Mouse (Mus musculus) layer of hippocampus, adult 8-10 months (tissue): ENCODE data around the gene Rnase10. TPM values are rescaled to one million over a fixed set of nuclear protein-coding genes. Genes with fewer than 3 reads are reported as not detected.

ENCODE experiments used
- total RNA-seq, 4 experiments: library from RNA; stranded (reverse); gene quantifications; 2 replicates each; pipeline ENCODE4 v1.2.4; 2022

The Rnase10 gene
- total RNA-seq, 4 experiments from 2014 or later: 0.20 TPM; not detected in 3

Other genes starting within 250 kb of the Rnase10 start
- gene Ttc5, start 222.2 kb upstream of the Rnase10 start, total RNA-seq: 10 to 100 TPM; 62.3 to 73.2 (median 64.0) TPM
- under 1 TPM in 1 of 4 experiments, not detected in 3; 0.55 TPM for gene Ccnb1ip1, start 200.0 kb upstream of the Rnase10 start, total RNA-seq
- gene Parp2, start 199.9 kb upstream of the Rnase10 start, total RNA-seq: 10 to 100 TPM; 27.2 to 29.0 (median 28.7) TPM
- gene Tep1, start 137.2 kb upstream of the Rnase10 start, total RNA-seq: 1 to 10 TPM; 5.1 to 8.0 (median 7.4) TPM
- 1 to 10 TPM; 5.1 to 6.4 (median 5.8) TPM for gene Klhl33, start 110.2 kb upstream of the Rnase10 start, total RNA-seq
- gene Osgep, start 82.9 kb upstream of the Rnase10 start, total RNA-seq: 10 to 100 TPM; 30.4 to 37.1 (median 34.9) TPM
- gene Apex1, start 82.8 kb upstream of the Rnase10 start, total RNA-seq: 10 to 100 TPM; 61.2 to 67.5 (median 64.1) TPM
- 100 to 1,000 TPM in 1 of 4 experiments, 10 to 100 TPM in 3; 87.5 to 104 (median 94.3) TPM for gene Pip4p1, start 76.9 kb upstream of the Rnase10 start, total RNA-seq
- gene Pnp, start 76.7 kb upstream of the Rnase10 start, total RNA-seq: 10 to 100 TPM; 14.9 to 21.4 (median 18.2) TPM
- gene Gm49342, start 63.2 kb upstream of the Rnase10 start, total RNA-seq: 10 to 100 TPM in 3 of 4 experiments, 1 to 10 TPM in 1; 8.5 to 15.5 (median 10.8) TPM
- 1 to 10 TPM; 1.3 to 2.0 (median 1.5) TPM for gene Pnp2, start 51.8 kb upstream of the Rnase10 start, total RNA-seq
- not detected for gene Rnase9, start 34.1 kb downstream of the Rnase10 start, total RNA-seq
- not detected for gene Rnase11, start 42.4 kb downstream of the Rnase10 start, total RNA-seq
- not detected for gene Rnase12, start 49.9 kb downstream of the Rnase10 start, total RNA-seq
- gene Olfr750, start 66.7 kb downstream of the Rnase10 start, total RNA-seq: not detected
- 10 to 100 TPM; 14.0 to 46.9 (median 27.4) TPM for gene Rnase4, start 83.3 kb downstream of the Rnase10 start, total RNA-seq
- 10 to 100 TPM in 2 of 4 experiments, 1 to 10 TPM in 2; 3.9 to 15.2 (median 8.4) TPM for gene Ang, start 83.4 kb downstream of the Rnase10 start, total RNA-seq
- gene Eddm3b, start 106.7 kb downstream of the Rnase10 start, total RNA-seq: not detected
- under 1 TPM in 2 of 4 experiments, not detected in 2; 0.45 to 0.50 TPM for gene Rnase6, start 116.2 kb downstream of the Rnase10 start, total RNA-seq
- 1 to 10 TPM; 2.7 to 5.0 (median 3.1) TPM for gene Rnase1, start 139.0 kb downstream of the Rnase10 start, total RNA-seq
- under 1 TPM in 1 of 4 experiments, not detected in 3; 0.74 TPM for gene Rnase2b, start 154.5 kb downstream of the Rnase10 start, total RNA-seq
- not detected for gene Ang2, start 191.4 kb downstream of the Rnase10 start, total RNA-seq
- not detected for gene Ear14, start 195.6 kb downstream of the Rnase10 start, total RNA-seq
- not detected for gene Rnase2a, start 248.4 kb downstream of the Rnase10 start, total RNA-seq